Mouse (Mus musculus): Measurements from ENCODE around the gene Fam163a. TPM values are rescaled to one million over a fixed set of nuclear protein-coding genes. Genes with fewer than 3 reads are reported as not detected.

Fam163a gene
- total and polyA plus RNA-seq, 3 experiments = not detected

DNA sequence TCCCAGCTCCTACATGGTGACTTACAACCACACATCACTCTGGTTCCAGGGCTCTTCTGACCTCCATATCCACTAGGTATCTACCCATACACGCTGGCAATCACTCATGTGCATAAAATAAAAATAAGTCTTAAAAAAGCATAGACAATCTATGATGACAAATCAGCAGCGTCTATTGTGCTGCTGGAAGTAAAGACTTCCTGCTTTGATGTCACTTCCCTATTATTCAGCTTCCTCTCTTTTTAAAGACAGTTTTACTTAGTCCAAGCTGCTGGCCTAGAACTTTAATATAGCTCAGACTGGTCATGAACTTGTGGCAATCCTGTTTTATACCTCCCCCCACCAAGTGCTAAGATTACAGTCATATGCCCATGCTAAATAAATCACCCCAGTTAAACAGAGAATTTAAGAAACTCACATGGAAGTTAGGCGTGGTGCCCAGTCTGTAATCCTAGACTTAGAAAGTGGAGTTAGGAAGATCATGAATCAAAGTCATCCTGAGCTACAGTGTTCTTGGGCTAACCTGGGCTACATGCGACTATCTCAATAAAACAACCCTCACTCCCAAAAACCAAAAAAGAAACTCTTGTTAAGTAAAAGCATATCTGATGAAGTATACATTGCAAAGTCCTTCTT lies 176.4 kb downstream of the Fam163a start:
- H3K4me1 ChIP-seq (ENCODE audit: control insufficient read depth in 1 of 2, insufficient read depth in 2 of 2) = peaks cover 0 to 11% of the 10 kb centered on the region in 2 experiments; a peak in 2 of 4 replicates

GRCm38 (mm10) chr1:156027849-156028248 lies 177.0 kb downstream of the Fam163a start:
- H3K9me3 ChIP-seq (replicated peaks; ENCODE audit: low read length) = no peaks in the 10 kb centered on the region
- no peak for TF ChIP-seq MAZ (IDR thresholded peaks at IDR 0.05; ENCODE audit: low read depth, low read length)
- TF ChIP-seq MEF2A (IDR thresholded peaks at IDR 0.05; ENCODE audit: borderline replicate concordance, low read depth, low read length) = no peak
- TF ChIP-seq EP300 (IDR thresholded peaks at IDR 0.05; ENCODE audit: low read length) = no peak
- no peak for TF ChIP-seq ZMIZ1 (IDR thresholded peaks at IDR 0.05; ENCODE audit: low read depth, low read length)
- TF ChIP-seq KAT2A (IDR thresholded peaks at IDR 0.05; ENCODE audit: insufficient replicate concordance, low read length) = no peak
- no peak for TF ChIP-seq MAX (IDR thresholded peaks at IDR 0.05; ENCODE audit: low read length)
- TF ChIP-seq USF1 (IDR thresholded peaks at IDR 0.05; ENCODE audit: low read depth, low read length) = no peak
- no peak for TF ChIP-seq ELF1 (IDR thresholded peaks at IDR 0.05; ENCODE audit: low read depth, low read length)
- no peak for TF ChIP-seq USF2 (conservative IDR thresholded peaks at IDR 0.05; ENCODE audit: low read depth, low read length)
- no peak for TF ChIP-seq TCF12 (IDR thresholded peaks at IDR 0.05; ENCODE audit: low read depth, low read length)
- TF ChIP-seq IRF4 (IDR thresholded peaks at IDR 0.05; ENCODE audit: low read depth, low read length) = no peak
- TF ChIP-seq BHLHE40 (IDR thresholded peaks at IDR 0.05; ENCODE audit: low read depth, low read length) = no peak
- no peak for TF ChIP-seq ZC3H11A (IDR thresholded peaks at IDR 0.05; ENCODE audit: low read depth, low read length)
- TF ChIP-seq TBP (conservative IDR thresholded peaks at IDR 0.05; ENCODE audit: low read depth, low read length) = no peak
- no peak for TF ChIP-seq CHD2 (IDR thresholded peaks at IDR 0.05; ENCODE audit: low read length)
- no peak for TF ChIP-seq CTCF (conservative IDR thresholded peaks at IDR 0.05 in 1 of 2, IDR thresholded peaks at IDR 0.05 in 1 of 2; ENCODE audit: low read depth in 2 of 2, low read length in 2 of 2)
- no peak for TF ChIP-seq RAD21 (IDR thresholded peaks at IDR 0.05; ENCODE audit: low read depth, low read length)
- no peak for TF ChIP-seq NELFE (IDR thresholded peaks at IDR 0.05; ENCODE audit: low read depth, low read length)
- no peak for TF ChIP-seq MYC (IDR thresholded peaks at IDR 0.05; ENCODE audit: low read depth, low read length)
- no peak for TF ChIP-seq ZKSCAN1 (IDR thresholded peaks at IDR 0.05; ENCODE audit: borderline replicate concordance, low read depth, low read length)
- no peak overlapping the region for H3K4me3 ChIP-seq (replicated peaks in 1 of 3; ENCODE audit: low read depth in 2 of 3, low read length in 2 of 3, poor library complexity in 1 of 3)
- H3K9ac ChIP-seq (ENCODE audit: insufficient read depth, low read depth) = no peak overlapping the region
- H3K4me2 ChIP-seq (ENCODE audit: insufficient read depth, low read depth, poor library complexity, severe bottlenecking) = no peak overlapping the region; the same call in 1 of the 2 replicates
- no peaks in the 10 kb centered on the region for H3K27me3 ChIP-seq (replicated peaks)
- dilution Hi-C loops (cut with MboI; ENCODE audit: extremely low pct_ligation_motif_present, extremely low pct_unique_long_range_greater_than_20kb, low sequenced_read_pairs) = no loop called here
- H3K27ac ChIP-seq (ENCODE audit: insufficient read depth, low read depth) = no peak overlapping the region
- peaks cover 33 to 71% of the 10 kb centered on the region in 2 experiments for H3K36me3 ChIP-seq (replicated peaks in 1 of 2; ENCODE audit: control insufficient read depth in 1 of 2, insufficient read depth in 1 of 2, low read length in 1 of 2)
- DNase-seq (ENCODE audit: extremely low read depth) = no peak
- peaks cover 0 to 9% of the 10 kb centered on the region in 2 experiments; a peak in 1 of 4 replicates for H3K4me1 ChIP-seq (ENCODE audit: control insufficient read depth in 1 of 2, insufficient read depth in 2 of 2)
- H3K79me2 ChIP-seq (replicated peaks; ENCODE audit: control insufficient read depth, extremely low read depth, insufficient read depth, poor library complexity, severe bottlenecking) = peaks cover 2% of the 10 kb centered on the region; the same call in 1 of the 2 replicates
- in situ Hi-C loops (cut with MboI; ENCODE audit: low pct_ligation_motif_present, low pct_unique_long_range_greater_than_20kb, low sequenced_read_pairs) = no loop called here

More for the DNA sequence above, 176.4 kb downstream of the Fam163a start:
- no peak overlapping the region for H3K9ac ChIP-seq (ENCODE audit: insufficient read depth, low read depth)
- dilution Hi-C loops (cut with MboI; ENCODE audit: extremely low pct_ligation_motif_present, extremely low pct_unique_long_range_greater_than_20kb, low sequenced_read_pairs) = no loop called here
- peaks cover 6% of the 10 kb centered on the region; the same call in 1 of the 2 replicates for H3K79me2 ChIP-seq (replicated peaks; ENCODE audit: control insufficient read depth, extremely low read depth, insufficient read depth, poor library complexity, severe bottlenecking)
- no peaks in the 10 kb centered on the region for H3K27me3 ChIP-seq (replicated peaks)
- peaks cover 37 to 73% of the 10 kb centered on the region in 2 experiments for H3K36me3 ChIP-seq (replicated peaks in 1 of 2; ENCODE audit: control insufficient read depth in 1 of 2, insufficient read depth in 1 of 2, low read length in 1 of 2)
- H3K9me3 ChIP-seq (replicated peaks; ENCODE audit: low read length) = no peaks in the 10 kb centered on the region
- TF ChIP-seq MAZ (IDR thresholded peaks at IDR 0.05; ENCODE audit: low read depth, low read length) = no peak
- TF ChIP-seq SIN3A (IDR thresholded peaks at IDR 0.05; ENCODE audit: low read length) = no peak
- no peak for TF ChIP-seq CHD2 (IDR thresholded peaks at IDR 0.05; ENCODE audit: low read length)
- TF ChIP-seq MAFK (IDR thresholded peaks at IDR 0.05; ENCODE audit: insufficient replicate concordance, low read length) = no peak
- TF ChIP-seq MYC (IDR thresholded peaks at IDR 0.05; ENCODE audit: low read depth, low read length) = no peak
- TF ChIP-seq ELF1 (IDR thresholded peaks at IDR 0.05; ENCODE audit: low read depth, low read length) = no peak
- TF ChIP-seq ZMIZ1 (IDR thresholded peaks at IDR 0.05; ENCODE audit: low read depth, low read length) = no peak
- no peak for TF ChIP-seq MEF2A (IDR thresholded peaks at IDR 0.05; ENCODE audit: borderline replicate concordance, low read depth, low read length)
- no peak for TF ChIP-seq SMC3 (IDR thresholded peaks at IDR 0.05; ENCODE audit: low read depth, low read length)
- TF ChIP-seq BHLHE40 (IDR thresholded peaks at IDR 0.05; ENCODE audit: low read depth, low read length) = no peak
- no peak for TF ChIP-seq ZC3H11A (IDR thresholded peaks at IDR 0.05; ENCODE audit: low read depth, low read length)
- no peak overlapping the region for H3K27ac ChIP-seq (ENCODE audit: insufficient read depth, low read depth)
- in situ Hi-C loops (cut with MboI; ENCODE audit: low pct_ligation_motif_present, low pct_unique_long_range_greater_than_20kb, low sequenced_read_pairs) = no loop called here
- no peak overlapping the region; the same call in 1 of the 2 replicates for H3K4me2 ChIP-seq (ENCODE audit: insufficient read depth, low read depth, poor library complexity, severe bottlenecking)
- no peak overlapping the region for H3K4me3 ChIP-seq (replicated peaks in 1 of 3; ENCODE audit: low read depth in 2 of 3, low read length in 2 of 3, poor library complexity in 1 of 3)
- no peak for DNase-seq (ENCODE audit: extremely low read depth)

Data from CH12.LX (cell line).